20 mouse cellular contexts compared by ENCODE assay signal in genomic region chr1:153894201-153894893, GRCm38 (mm10). TPM values are rescaled to one million over a fixed set of nuclear protein-coding genes. Genes with fewer than 3 reads are reported as not detected.
A peak's percentile ranks its signal among the peaks of the same experiment; 100 is the strongest.
DNase-seq lines count a peak whose midpoint lies in the region; ATAC-seq and TF ChIP-seq lines count a peak whose summit lies in the region.
"Had no signal": no experiment of that assay in that cellular context is flagged by ENCODE, and none has a peak within 500 bp of the region (broad histone marks: within the 10 kb centered on the region; RNA-seq: fewer than 3 reads in every experiment).

No protein-coding gene starts in this region.

- WGBS in forebrain, embryonic 14.5 days = 60% methylated on average over 8 of the region's 8 CpGs
- 71% methylated on average over 8 of the region's 8 CpGs for WGBS in forebrain, embryonic 11.5 days
- WGBS in hindbrain, embryonic 15.5 days = 52% methylated on average over 8 of the region's 8 CpGs
- WGBS in hindbrain, embryonic 12.5 days = 67% methylated on average over 8 of the region's 8 CpGs
- 29% methylated on average over 8 of the region's 8 CpGs for WGBS in lung, adult 2 months

- no peaks in the 10 kb centered on the region for H3K4me1 ChIP-seq in forebrain, embryonic 14.5 days (ENCODE audit: control insufficient read depth, insufficient read depth, low read length)
- no peaks in the 10 kb centered on the region for H3K4me1 ChIP-seq in forebrain, embryonic 11.5 days (replicated peaks; ENCODE audit: control insufficient read depth, insufficient read depth, low read length)
- peaks cover 13% of the 10 kb centered on the region for H3K4me1 ChIP-seq in hindbrain, embryonic 15.5 days (replicated peaks)
- H3K4me1 ChIP-seq in hindbrain, embryonic 12.5 days = 0 out of 2 replicates have a peak, but pooled peaks cover 2% of the 10 kb centered on the region
- no peaks in the 10 kb centered on the region; the same call in none of the 2 replicates for H3K4me1 ChIP-seq in lung, adult 2 months (ENCODE audit: control insufficient read depth, insufficient read depth, low read length)

- no peaks in the 10 kb centered on the region for H3K27me3 ChIP-seq in forebrain, embryonic 14.5 days (replicated peaks; ENCODE audit: control insufficient read depth, insufficient read depth, low read length)
- no peaks in the 10 kb centered on the region for H3K27me3 ChIP-seq in forebrain, embryonic 11.5 days (ENCODE audit: control insufficient read depth, insufficient read depth, low read length)
- H3K27me3 ChIP-seq in hindbrain, embryonic 15.5 days = no peaks in the 10 kb centered on the region
- 0 out of 2 replicates have a peak, but pooled peaks cover 5% of the 10 kb centered on the region for H3K27me3 ChIP-seq in hindbrain, embryonic 12.5 days
- H3K27me3 ChIP-seq: neural tube, embryonic 12.5 days had no signal

- no peak overlapping the region for H3K4me3 ChIP-seq in forebrain, embryonic 14.5 days (ENCODE audit: low read depth, low read length)
- no peak overlapping the region for H3K4me3 ChIP-seq in forebrain, embryonic 11.5 days (ENCODE audit: low read depth, low read length)
- H3K4me3 ChIP-seq in hindbrain, embryonic 15.5 days = no peak overlapping the region
- no peak overlapping the region for H3K4me3 ChIP-seq in hindbrain, embryonic 12.5 days
- no peak overlapping the region for H3K4me3 ChIP-seq in lung, adult 2 months (replicated peaks; ENCODE audit: extremely low read depth, low read depth, low read length)
- H3K4me3 ChIP-seq: embryonic facial prominence, embryonic 15.5 days; left cerebral cortex, adult 2 months; liver, embryonic 12.5 days; lung, embryonic 15.5 days; neural tube, embryonic 12.5 days had no signal

- ATAC-seq in forebrain, embryonic 14.5 days = no peak
- no peak for ATAC-seq in forebrain, embryonic 11.5 days (replicated peaks; ENCODE audit: low FRiP score)
- no peak for ATAC-seq in hindbrain, embryonic 15.5 days (ENCODE audit: low FRiP score, low read depth)
- no peak for ATAC-seq in hindbrain, embryonic 12.5 days (ENCODE audit: low FRiP score)
- ATAC-seq in common myeloid progenitor, adult 5-6 weeks (replicated peaks; ENCODE audit: low read depth, poor library complexity, severe bottlenecking) = peak; percentile 67
- ATAC-seq: CD4-positive, CD25-positive, alpha-beta regulatory T cell, adult 4 months; liver, embryonic 12.5 days had no signal

- no peaks in the 10 kb centered on the region for H3K36me3 ChIP-seq in forebrain, embryonic 14.5 days (ENCODE audit: control insufficient read depth, insufficient read depth, low read length)
- no peaks in the 10 kb centered on the region for H3K36me3 ChIP-seq in forebrain, embryonic 11.5 days (ENCODE audit: control insufficient read depth, insufficient read depth, low read length)
- H3K36me3 ChIP-seq in hindbrain, embryonic 15.5 days = no peaks in the 10 kb centered on the region
- H3K36me3 ChIP-seq in hindbrain, embryonic 12.5 days = no peaks in the 10 kb centered on the region
- H3K36me3 ChIP-seq: embryonic facial prominence, embryonic 15.5 days; G1E; liver, embryonic 12.5 days; lung, embryonic 15.5 days; neural tube, embryonic 12.5 days had no signal

- H3K4me2 ChIP-seq in forebrain, embryonic 14.5 days (ENCODE audit: low read length) = no peak overlapping the region
- no peak overlapping the region for H3K4me2 ChIP-seq in forebrain, embryonic 11.5 days (ENCODE audit: low read depth, low read length, severe bottlenecking)
- H3K4me2 ChIP-seq in hindbrain, embryonic 15.5 days = no peak overlapping the region
- H3K4me2 ChIP-seq in hindbrain, embryonic 12.5 days (replicated peaks) = no peak overlapping the region
- H3K4me2 ChIP-seq: embryonic facial prominence, embryonic 15.5 days; heart, embryonic 11.5 days; liver, embryonic 12.5 days; lung, embryonic 15.5 days; neural tube, embryonic 12.5 days had no signal

- no peak overlapping the region for H3K27ac ChIP-seq in forebrain, embryonic 14.5 days (ENCODE audit: low read depth, low read length)
- no peak overlapping the region for H3K27ac ChIP-seq in forebrain, embryonic 11.5 days (ENCODE audit: low read depth, low read length)
- H3K27ac ChIP-seq in hindbrain, embryonic 15.5 days (replicated peaks) = 0 out of 2 replicates have a peak overlapping the region, but pooled peaks have one; percentile 10
- H3K27ac ChIP-seq in hindbrain, embryonic 12.5 days = no peak overlapping the region
- H3K27ac ChIP-seq: embryonic facial prominence, embryonic 15.5 days; liver, embryonic 12.5 days; lung, embryonic 15.5 days; neural tube, embryonic 12.5 days had no signal

- no peak for TF ChIP-seq POLR2A in lung, adult 2 months (IDR thresholded peaks at IDR 0.05; ENCODE audit: borderline replicate concordance, extremely low read depth, low read depth, low read length)

- TF ChIP-seq CTCF in lung, adult 2 months (IDR thresholded peaks at IDR 0.05; ENCODE audit: insufficient read depth, low read length) = no peak

- DNase-seq in forebrain, embryonic 14.5 days (ENCODE audit: low spot score) = peak; percentile 43
- DNase-seq in forebrain, embryonic 11.5 days (ENCODE audit: low spot score) = no peak
- peak; percentile 27 for DNase-seq in lung, postnatal 10 days
- no peak for DNase-seq in lung, adult 2 months
- DNase-seq in urinary bladder, adult 18-20 months (ENCODE audit: low spot score in 2 of 2) = no peak
- DNase-seq: gastrocnemius, postnatal 25 days had no signal

- H3K9me3 ChIP-seq in forebrain, embryonic 14.5 days (replicated peaks; ENCODE audit: control insufficient read depth, low read length) = no peaks in the 10 kb centered on the region
- H3K9me3 ChIP-seq in forebrain, embryonic 11.5 days (ENCODE audit: control insufficient read depth, low read length) = no peaks in the 10 kb centered on the region
- no peaks in the 10 kb centered on the region for H3K9me3 ChIP-seq in hindbrain, embryonic 15.5 days
- no peaks in the 10 kb centered on the region for H3K9me3 ChIP-seq in hindbrain, embryonic 12.5 days (replicated peaks)
- H3K9me3 ChIP-seq: embryonic facial prominence, embryonic 15.5 days; G1E; liver, embryonic 12.5 days; lung, embryonic 15.5 days; neural tube, embryonic 12.5 days had no signal

- H3K9ac ChIP-seq in forebrain, embryonic 14.5 days (ENCODE audit: low read length) = no peak overlapping the region
- H3K9ac ChIP-seq in forebrain, embryonic 11.5 days (ENCODE audit: low read length) = no peak overlapping the region
- no peak overlapping the region for H3K9ac ChIP-seq in hindbrain, embryonic 15.5 days
- no peak overlapping the region for H3K9ac ChIP-seq in hindbrain, embryonic 12.5 days
- H3K9ac ChIP-seq: embryonic facial prominence, embryonic 15.5 days; liver, embryonic 12.5 days; lung, embryonic 15.5 days; neural tube, embryonic 12.5 days had no signal

RNA-seq across cellular contexts. Expression of gene Teddm1a, which starts 2.8 kb away (rescaled TPM):
- polyA plus RNA-seq in forebrain, embryonic 14.5 days (2014; fragmentation: Nextera tagmentation; extraction: Ambion mirVana) = not detected in 2 replicates
- polyA plus RNA-seq in forebrain, embryonic 11.5 days (2014; fragmentation: Nextera tagmentation; extraction: Ambion mirVana) = not detected in 2 replicates
- not detected in 2 replicates for polyA plus RNA-seq in hindbrain, embryonic 15.5 days (2015; fragmentation: Nextera tagmentation; extraction: Ambion mirVana)
- not detected in 2 replicates for polyA plus RNA-seq in hindbrain, embryonic 12.5 days (2016; fragmentation: Nextera tagmentation; extraction: Ambion mirVana)
- polyA plus RNA-seq in lung, adult 2 months (2012; rRNA removed) = not detected in 2 replicates
- total RNA-seq in common myeloid progenitor, adult 5-6 weeks (2017) = not detected in 2 replicates
- total RNA-seq: gastrocnemius, postnatal 25 days; heart, postnatal 36 days; left cerebral cortex, adult 2 months; left cerebral cortex, postnatal 4 days had no signal
- polyA plus RNA-seq: embryonic facial prominence, embryonic 15.5 days; G1E; heart, embryonic 11.5 days; kidney, adult 2 months; liver, embryonic 12.5 days; lung, embryonic 15.5 days; neural tube, embryonic 12.5 days had no signal

RNA-seq across cellular contexts. Expression of gene Glul, which starts 5.4 kb away (rescaled TPM):
- 132 and 137 TPM in 2 replicates for polyA plus RNA-seq in forebrain, embryonic 14.5 days (2014; fragmentation: Nextera tagmentation; extraction: Ambion mirVana)
- 114 TPM in 2 replicates for polyA plus RNA-seq in forebrain, embryonic 11.5 days (2014; fragmentation: Nextera tagmentation; extraction: Ambion mirVana)
- polyA plus RNA-seq in hindbrain, embryonic 15.5 days (2015; fragmentation: Nextera tagmentation; extraction: Ambion mirVana) = 214 and 219 TPM in 2 replicates
- polyA plus RNA-seq in hindbrain, embryonic 12.5 days (2016; fragmentation: Nextera tagmentation; extraction: Ambion mirVana) = 126 TPM in 2 replicates
- 190 and 219 TPM in 2 replicates for polyA plus RNA-seq in lung, adult 2 months (2012; rRNA removed)
- 72.4 and 94.7 TPM in 2 replicates for total RNA-seq in common myeloid progenitor, adult 5-6 weeks (2017)

RNA-seq across cellular contexts. Expression of gene Teddm2, which starts 5.7 kb away (rescaled TPM):
- 1.1 TPM in 2 replicates for polyA plus RNA-seq in forebrain, embryonic 14.5 days (2014; fragmentation: Nextera tagmentation; extraction: Ambion mirVana)
- polyA plus RNA-seq in forebrain, embryonic 11.5 days (2014; fragmentation: Nextera tagmentation; extraction: Ambion mirVana) = 0.40 and 0.45 TPM in 2 replicates
- polyA plus RNA-seq in hindbrain, embryonic 15.5 days (2015; fragmentation: Nextera tagmentation; extraction: Ambion mirVana) = 1.6 TPM in 2 replicates
- 0.66 and 0.77 TPM in 2 replicates for polyA plus RNA-seq in hindbrain, embryonic 12.5 days (2016; fragmentation: Nextera tagmentation; extraction: Ambion mirVana)
- polyA plus RNA-seq in lung, adult 2 months (2012; rRNA removed) = 0.43 and 0.44 TPM in 2 replicates
- 0.18 and 0.29 TPM in 2 replicates for total RNA-seq in common myeloid progenitor, adult 5-6 weeks (2017)

RNA-seq across cellular contexts. Expression of gene Teddm1b, which starts 20.2 kb away (rescaled TPM):
- polyA plus RNA-seq in forebrain, embryonic 14.5 days (2014; fragmentation: Nextera tagmentation; extraction: Ambion mirVana) = 0.55 and 0.85 TPM in 2 replicates
- polyA plus RNA-seq in forebrain, embryonic 11.5 days (2014; fragmentation: Nextera tagmentation; extraction: Ambion mirVana) = 0.40 and 0.56 TPM in 2 replicates
- 0.45 and 1.0 TPM in 2 replicates for polyA plus RNA-seq in hindbrain, embryonic 15.5 days (2015; fragmentation: Nextera tagmentation; extraction: Ambion mirVana)
- 0.42 and 0.46 TPM in 2 replicates for polyA plus RNA-seq in hindbrain, embryonic 12.5 days (2016; fragmentation: Nextera tagmentation; extraction: Ambion mirVana)
- not detected in 2 replicates for polyA plus RNA-seq in lung, adult 2 months (2012; rRNA removed)
- total RNA-seq in common myeloid progenitor, adult 5-6 weeks (2017) = not detected in 2 replicates
- total RNA-seq: gastrocnemius, postnatal 25 days; heart, postnatal 36 days; left cerebral cortex, postnatal 4 days had no signal
- polyA plus RNA-seq: G1E; kidney, adult 2 months had no signal

RNA-seq across cellular contexts. Expression of gene Rgsl1, which starts 50.4 kb away (rescaled TPM):
- 0.34 and 0.40 TPM in 2 replicates for polyA plus RNA-seq in forebrain, embryonic 14.5 days (2014; fragmentation: Nextera tagmentation; extraction: Ambion mirVana)
- polyA plus RNA-seq in forebrain, embryonic 11.5 days (2014; fragmentation: Nextera tagmentation; extraction: Ambion mirVana) = not detected in 2 replicates
- polyA plus RNA-seq in hindbrain, embryonic 15.5 days (2015; fragmentation: Nextera tagmentation; extraction: Ambion mirVana) = 0.09 and 0.26 TPM in 2 replicates
- polyA plus RNA-seq in hindbrain, embryonic 12.5 days (2016; fragmentation: Nextera tagmentation; extraction: Ambion mirVana) = 0.12 and 0.27 TPM in 2 replicates
- polyA plus RNA-seq in lung, adult 2 months (2012; rRNA removed) = 0.08 and 0.25 TPM in 2 replicates
- not detected in 2 replicates for total RNA-seq in common myeloid progenitor, adult 5-6 weeks (2017)
- total RNA-seq: gastrocnemius, postnatal 25 days; heart, postnatal 36 days had no signal
- polyA plus RNA-seq: G1E; heart, embryonic 11.5 days; kidney, adult 2 months; lung, embryonic 15.5 days had no signal

Comparison
In these comparisons a context has a peak if more than half of its experiments do, and no peak if none do; other contexts are left out.
1. DNase-seq: peak in forebrain, embryonic 14.5 days (single experiment) and lung, postnatal 10 days (single experiment); none in forebrain, embryonic 11.5 days (single experiment), lung, adult 2 months (single experiment) and urinary bladder, adult 18-20 months (0 of 2).